14 mouse cellular contexts compared by ENCODE assay signal in the genomic region with DNA sequence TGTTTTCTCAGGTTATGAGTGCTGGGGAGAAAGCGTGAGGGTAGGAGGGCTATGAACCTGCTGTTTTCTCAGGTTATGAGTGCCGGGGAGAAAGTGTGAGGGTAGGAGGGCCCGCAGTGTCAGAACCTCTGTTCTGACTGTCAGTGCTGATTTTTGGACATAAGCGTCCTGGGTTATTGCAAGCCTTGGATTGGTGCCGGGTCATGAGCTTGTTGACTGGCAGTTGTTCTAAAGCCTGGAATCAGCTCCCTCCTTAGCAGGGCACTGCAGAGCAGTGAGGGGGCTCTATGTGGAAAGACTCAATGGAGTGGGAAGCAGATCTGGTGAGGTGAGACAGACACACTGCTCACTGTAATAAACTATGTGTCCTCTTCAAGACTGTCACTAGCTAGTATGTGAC. TPM values are rescaled to one million over a fixed set of nuclear protein-coding genes. Genes with fewer than 3 reads are reported as not detected.
DNase-seq lines count a peak whose midpoint lies in the region.
"Had no signal": no experiment of that assay in that cellular context is flagged by ENCODE, and none has a peak within 500 bp of the region (broad histone marks: within the 10 kb centered on the region; RNA-seq: fewer than 3 reads in every experiment).

No protein-coding gene starts in this region.

- intact Hi-C loops in heart, postnatal 14 days (cut with DNase I): no loop called here

- H3K4me1 ChIP-seq in heart, embryonic 10.5 days: peaks cover 5% of the 10 kb centered on the region; the same call in 1 of the 2 replicates

- H3K27ac ChIP-seq in heart, embryonic 10.5 days: no peak overlapping the region
- H3K27ac ChIP-seq: forebrain, embryonic 12.5 days; heart, embryonic 15.5 days; hindbrain, embryonic 13.5 days; limb, embryonic 15.5 days; midbrain, embryonic 13.5 days had no signal

- peak; percentile 62 for DNase-seq in gastrocnemius, adult 18-20 months (ENCODE audit: low spot score)
- no peak for DNase-seq in gastrocnemius, postnatal 25 days
- DNase-seq in heart, postnatal 14 days: peak; percentile 13 to 14
- DNase-seq in heart, embryonic 10.5 days (ENCODE audit: low spot score): no peak
- peak; percentile 30 for DNase-seq in lung, postnatal 14 days
- no peak for DNase-seq in lung, postnatal 25 days (ENCODE audit: low spot score)
- DNase-seq in frontal cortex, postnatal 10 days (ENCODE audit: low spot score in 2 of 2): no peak
- DNase-seq: cerebellum, adult 8-10 months; right cerebral cortex, postnatal 14 days had no signal

- H3K36me3 ChIP-seq in heart, embryonic 10.5 days: no peaks in the 10 kb centered on the region
- H3K36me3 ChIP-seq: forebrain, embryonic 12.5 days; heart, embryonic 15.5 days; hindbrain, embryonic 13.5 days; limb, embryonic 15.5 days; midbrain, embryonic 13.5 days had no signal

- no peaks in the 10 kb centered on the region for H3K27me3 ChIP-seq in heart, embryonic 10.5 days (ENCODE audit: insufficient read depth, poor library complexity, severe bottlenecking)
- H3K27me3 ChIP-seq: forebrain, embryonic 12.5 days; heart, embryonic 15.5 days; hindbrain, embryonic 13.5 days; limb, embryonic 15.5 days; midbrain, embryonic 13.5 days had no signal

- no peak overlapping the region for H3K4me3 ChIP-seq in heart, embryonic 10.5 days
- H3K4me3 ChIP-seq: forebrain, embryonic 12.5 days; heart, embryonic 15.5 days; hindbrain, embryonic 13.5 days; limb, embryonic 15.5 days; midbrain, embryonic 13.5 days had no signal

- no peaks in the 10 kb centered on the region for H3K9me3 ChIP-seq in heart, embryonic 10.5 days
- H3K9me3 ChIP-seq: forebrain, embryonic 12.5 days; heart, embryonic 15.5 days; hindbrain, embryonic 13.5 days; limb, embryonic 15.5 days; midbrain, embryonic 13.5 days had no signal

- WGBS in heart, embryonic 10.5 days: 89% methylated on average over 5 of the region's 5 CpGs

RNA-seq across cellular contexts. Expression of a gene that starts 5.5 kb away (rescaled TPM):
- total RNA-seq in gastrocnemius, adult 18-20 months (2021): 10 to 100 TPM; 84.8 to 92.0 TPM
- 10 to 100 TPM; 63.9 to 68.2 TPM for total RNA-seq in gastrocnemius, postnatal 25 days (2021)
- 10 to 100 TPM; 21.7 to 23.5 TPM for total RNA-seq in heart, postnatal 14 days (2021)
- polyA plus RNA-seq in heart, embryonic 10.5 days (2016; fragmentation: Nextera tagmentation; extraction: Ambion mirVana): 21.8 and 24.6 TPM in 2 replicates

Comparison
In these comparisons a context has a peak if more than half of its experiments do, and no peak if none do; other contexts are left out.
1. DNase-seq: peak in gastrocnemius, adult 18-20 months (single experiment), heart, postnatal 14 days (2 of 2) and lung, postnatal 14 days (single experiment); none in gastrocnemius, postnatal 25 days (single experiment), heart, embryonic 10.5 days (single experiment), lung, postnatal 25 days (single experiment) and frontal cortex, postnatal 10 days (0 of 2).